Mouse (Mus musculus): ENCODE data around the gene Gpr83. TPM values are rescaled to one million over a fixed set of nuclear protein-coding genes. Genes with fewer than 3 reads are reported as not detected.

The Gpr83 gene
- polyA plus RNA-seq, 1 experiment from 2014 or later = 3.0 TPM

Other genes with a start within 250 kb of the Gpr83 start
- gene Amotl1, start 215.2 kb upstream of the Gpr83 start, polyA plus RNA-seq (2015; fragmentation: Nextera tagmentation; extraction: Ambion mirVana) = 17.8 and 19.1 TPM in 2 replicates
- 0.17 and 0.22 TPM in 2 replicates for gene Piwil4, start 119.5 kb upstream of the Gpr83 start, polyA plus RNA-seq (2015; fragmentation: Nextera tagmentation; extraction: Ambion mirVana)
- gene Fut4, start 107.8 kb upstream of the Gpr83 start, polyA plus RNA-seq (2015; fragmentation: Nextera tagmentation; extraction: Ambion mirVana) = 1.2 and 1.3 TPM in 2 replicates
- gene 1700012B09Rik, start 89.2 kb upstream of the Gpr83 start, polyA plus RNA-seq (2015; fragmentation: Nextera tagmentation; extraction: Ambion mirVana) = 0.42 and 0.72 TPM in 2 replicates
- gene Mre11a, start 75.6 kb upstream of the Gpr83 start, polyA plus RNA-seq (2015; fragmentation: Nextera tagmentation; extraction: Ambion mirVana) = 12.0 and 14.4 TPM in 2 replicates
- gene Ankrd49, start 75.4 kb upstream of the Gpr83 start, polyA plus RNA-seq (2015; fragmentation: Nextera tagmentation; extraction: Ambion mirVana) = 21.6 and 27.2 TPM in 2 replicates
- gene Izumo1r, start 43.7 kb downstream of the Gpr83 start, polyA plus RNA-seq (2015; fragmentation: Nextera tagmentation; extraction: Ambion mirVana) = 1.1 and 3.8 TPM in 2 replicates
- gene Panx1, start 185.3 kb downstream of the Gpr83 start, polyA plus RNA-seq (2015; fragmentation: Nextera tagmentation; extraction: Ambion mirVana) = 16.8 and 20.5 TPM in 2 replicates